Mouse (Mus musculus): Measurements from ENCODE around the gene Map1s.

Gene Map1s

GRCm38 (mm10) chr8:70941478-70941877, 35.7 kb downstream of the Map1s start:
- DNase-seq (ENCODE audit: low read depth, low spot score): peak; percentile 28

- no peak for DNase-seq (ENCODE audit: low read depth, low spot score)
Measured at GRCm38 (mm10) chr8:70943187-70943586, 37.5 kb downstream of the Map1s start.

- no peak for DNase-seq (ENCODE audit: low read depth, low spot score)
Measured at GRCm38 (mm10) chr8:70949847-70950246, 44.1 kb downstream of the Map1s start.

- no peak for DNase-seq (ENCODE audit: low read depth, low spot score)
Measured at GRCm38 (mm10) chr8:70960703-70961472, 55.2 kb downstream of the Map1s start.

GRCm38 (mm10) chr8:70964159-70964558, 58.4 kb downstream of the Map1s start:
- DNase-seq (ENCODE audit: low read depth, low spot score): no peak

GRCm38 (mm10) chr8:70964861-70965260, 59.1 kb downstream of the Map1s start:
- no peak for DNase-seq (ENCODE audit: low read depth, low spot score)

All from telencephalon, adult 2 months (tissue).